Mouse (Mus musculus): ENCODE measurements around the gene Gm45233. TPM values are rescaled to one million over a fixed set of nuclear protein-coding genes. Genes with fewer than 3 reads are reported as not detected.

The Gm45233 gene
- polyA plus RNA-seq (2012; rRNA removed), result 0.08 and 0.30 TPM in 2 replicates

GRCm38 (mm10) chr7:43443917-43444293, at the start of gene Gm45233, which contains the start of gene Etfb:
Gm45233 (plus strand) TSS chr7:43444128.
Etfb (plus strand) TSS chr7:43444083.

GRCm38 (mm10) chr7:43408131-43408553, 35.8 kb upstream of the Gm45233 start, which contains the start of gene Siglecg:
Siglecg (plus strand) TSS chr7:43408204.

GRCm38 (mm10) chr7:43427406-43427805, 16.5 kb upstream of the Gm45233 start, which contains the start of gene Lim2:
Lim2 (plus strand) TSS chr7:43427670.

GRCm38 (mm10) chr7:43436341-43437255, 7.3 kb upstream of the Gm45233 start, which contains the start of gene Nkg7:
Nkg7 (plus strand) TSS chr7:43437073.

GRCm38 (mm10) chr7:43440482-43440881, 3.4 kb upstream of the Gm45233 start, which contains the start of gene Cldnd2:
Cldnd2 (plus strand) TSS chr7:43440782.

GRCm38 (mm10) chr7:43462851-43463250, 18.9 kb downstream of the Gm45233 start, which contains the start of gene Vsig10l:
Vsig10l (plus strand) TSS chr7:43463151.

GRCm38 (mm10) chr7:43489631-43490125, 45.8 kb downstream of the Gm45233 start, which contains the start of gene Iglon5:
Iglon5 (minus strand) TSS chr7:43490075.

Other genes starting within 250 kb of the Gm45233 start
- 4.6 and 5.2 TPM in 2 replicates for gene Zfp715, start 130.8 kb upstream of the Gm45233 start, polyA plus RNA-seq (2012; rRNA removed)
- gene Siglecf, start 92.8 kb upstream of the Gm45233 start, polyA plus RNA-seq (2012; rRNA removed), result 1.7 and 1.8 TPM in 2 replicates
- 5.8 and 6.3 TPM in 2 replicates for gene Siglecg, start 35.9 kb upstream of the Gm45233 start, polyA plus RNA-seq (2012; rRNA removed)
- 0.06 and 0.07 TPM in 2 replicates for gene Lim2, start 16.5 kb upstream of the Gm45233 start, polyA plus RNA-seq (2012; rRNA removed)
- gene Nkg7, start 7.1 kb upstream of the Gm45233 start, polyA plus RNA-seq (2012; rRNA removed), result 6.7 and 6.9 TPM in 2 replicates
- gene Cldnd2, start 3.3 kb upstream of the Gm45233 start, polyA plus RNA-seq (2012; rRNA removed), result 0.56 and 1.4 TPM in 2 replicates
- gene Etfb, start within 50 bp of the Gm45233 start, polyA plus RNA-seq (2012; rRNA removed), result 327 and 343 TPM in 2 replicates
- gene Vsig10l, start 19.0 kb downstream of the Gm45233 start, polyA plus RNA-seq (2012; rRNA removed), result 0.81 and 0.91 TPM in 2 replicates
- 0.01 and 0.03 TPM in 2 replicates for gene Iglon5, start 45.9 kb downstream of the Gm45233 start, polyA plus RNA-seq (2012; rRNA removed)
- not detected in 2 replicates for gene 4931406B18Rik, start 61.8 kb downstream of the Gm45233 start, polyA plus RNA-seq (2012; rRNA removed)
- 9.2 and 11.9 TPM in 2 replicates for gene Cd33, start 100.3 kb downstream of the Gm45233 start, polyA plus RNA-seq (2012; rRNA removed)
- 0.45 and 0.46 TPM in 2 replicates for gene Zfp658, start 118.1 kb downstream of the Gm45233 start, polyA plus RNA-seq (2012; rRNA removed)
- gene Zfp719, start 135.5 kb downstream of the Gm45233 start, polyA plus RNA-seq (2012; rRNA removed), result 1.0 and 1.1 TPM in 2 replicates
- 0.02 TPM in 1 of 2 replicates, not detected in the other for gene Zfp819, start 163.0 kb downstream of the Gm45233 start, polyA plus RNA-seq (2012; rRNA removed)
- gene Ceacam18, start 190.6 kb downstream of the Gm45233 start, polyA plus RNA-seq (2012; rRNA removed), result 0.02 TPM in 1 of 2 replicates, not detected in the other
- gene Siglece, start 216.0 kb downstream of the Gm45233 start, polyA plus RNA-seq (2012; rRNA removed), result 5.9 and 8.5 TPM in 2 replicates
- gene Ctu1, start 227.9 kb downstream of the Gm45233 start, polyA plus RNA-seq (2012; rRNA removed), result 2.6 and 2.8 TPM in 2 replicates
- gene Klk14, start 246.3 kb downstream of the Gm45233 start, polyA plus RNA-seq (2012; rRNA removed), result 0.02 TPM in 1 of 2 replicates, not detected in the other

Data from liver, embryonic 18 days (tissue).